Mouse (Mus musculus): ENCODE results near the gene Tspan32. TPM values are rescaled to one million over a fixed set of nuclear protein-coding genes. Genes with fewer than 3 reads are reported as not detected.

Gene Tspan32
- polyA plus RNA-seq, 1 experiment from 2014 or later, result 4.9 TPM

Other genes starting within 250 kb of the Tspan32 start
- 0.36 and 0.76 TPM in 2 replicates for gene Th, start 73.9 kb upstream of the Tspan32 start, polyA plus RNA-seq (2015; fragmentation: Nextera tagmentation; extraction: Ambion mirVana)
- gene Ascl2, start 35.8 kb upstream of the Tspan32 start, polyA plus RNA-seq (2015; fragmentation: Nextera tagmentation; extraction: Ambion mirVana), result 0.33 and 0.52 TPM in 2 replicates
- 750 and 845 TPM in 2 replicates for gene Cd81, start 47.7 kb downstream of the Tspan32 start, polyA plus RNA-seq (2015; fragmentation: Nextera tagmentation; extraction: Ambion mirVana)
- 58.2 and 60.7 TPM in 2 replicates for gene Tssc4, start 64.2 kb downstream of the Tspan32 start, polyA plus RNA-seq (2015; fragmentation: Nextera tagmentation; extraction: Ambion mirVana)
- gene Trpm5, start 89.6 kb downstream of the Tspan32 start, polyA plus RNA-seq (2015; fragmentation: Nextera tagmentation; extraction: Ambion mirVana), result 3.5 and 4.4 TPM in 2 replicates
- 15.0 and 15.6 TPM in 2 replicates for gene Kcnq1, start 101.3 kb downstream of the Tspan32 start, polyA plus RNA-seq (2015; fragmentation: Nextera tagmentation; extraction: Ambion mirVana)